Mouse (Mus musculus) brown adipose tissue, adult 24 weeks (tissue): ENCODE results near the gene Ccdc171. TPM values are rescaled to one million over a fixed set of nuclear protein-coding genes. Genes with fewer than 3 reads are reported as not detected.
"Not testable (repeated sequence)": the region's sequence is repeated elsewhere in the genome, so short reads cannot be mapped to it uniquely, and the experiment has no call there.

ENCODE experiments used
- H3K27ac ChIP-seq: fragments of 200-500 bp; replicated peaks from 2 replicates; pipeline ENCODE4 v1.5.1; 2012; ENCODE audit warnings: low read depth, mild to moderate bottlenecking, low read length
- H3K4me1 ChIP-seq: fragments of 200-500 bp; 2 replicates; pipeline ENCODE4 v1.6.1; 2012; ENCODE audit warnings: low read length, mixed read lengths; ENCODE audit not compliant: control insufficient read depth, insufficient read depth, insufficient read length
- H3K4me3 ChIP-seq: fragments of 200-500 bp; 2 replicates; pipeline ENCODE4 v1.5.1; 2012; ENCODE audit warnings: low read depth, mild to moderate bottlenecking, low read length, moderate library complexity; ENCODE audit not compliant: insufficient read depth
- polyA plus RNA-seq: library from polyadenylated mRNA; stranded (reverse); fragments of >200 nt; gene quantifications from 2 replicates; pipeline ENCODE4 v1.2.4, GENCODE M21; 2012; ENCODE audit not compliant: missing spikeins, insufficient read depth, insufficient read length

Ccdc171 gene
- polyA plus RNA-seq, 1 experiment = 1.6 TPM

GRCm38 (mm10) chr4:83658415-83658814 is 133.1 kb downstream of the Ccdc171 start:
- Histone ChIP-seq H3K4me1 (no peaks in the 10 kb centered on the region; the same call in 1 of the 2 replicates), H3K4me3 (no peak overlapping the region), H3K27ac (no peak overlapping the region)

DNA sequence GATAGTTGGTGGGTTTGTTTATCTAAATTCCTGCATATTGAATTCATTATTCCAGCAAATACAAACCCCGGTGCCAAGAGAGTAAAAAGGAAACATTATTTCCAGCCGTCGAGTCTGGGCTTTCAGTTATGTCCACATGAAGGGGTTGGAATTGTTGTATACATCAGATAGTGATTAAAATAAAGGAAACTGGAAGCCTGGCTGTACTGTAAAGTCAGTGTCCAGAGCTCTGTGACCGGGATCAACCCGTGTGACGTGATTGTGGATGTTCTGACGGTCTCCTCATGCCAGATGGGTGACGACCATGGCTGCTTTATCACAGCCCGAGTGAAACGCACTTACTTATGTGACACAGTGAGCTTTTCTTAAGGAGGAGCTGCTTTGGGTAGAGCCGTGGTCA is 134.1 kb downstream of the Ccdc171 start:
- Histone ChIP-seq H3K4me3 (no peak overlapping the region), H3K27ac (no peak overlapping the region), H3K4me1 (no peaks in the 10 kb centered on the region; the same call in 1 of the 2 replicates)

- Histone ChIP-seq H3K4me3 (no peak overlapping the region), H3K27ac (no peak overlapping the region), H3K4me1 (no peaks in the 10 kb centered on the region)
Observed at GRCm38 (mm10) chr4:83661519-83662271, 136.3 kb downstream of the Ccdc171 start.

- no peaks in the 10 kb centered on the region for H3K4me1 ChIP-seq
- no peak overlapping the region for H3K4me3 ChIP-seq
- no peak overlapping the region for H3K27ac ChIP-seq
Observed at GRCm38 (mm10) chr4:83662301-83662700, 137.0 kb downstream of the Ccdc171 start.

- no peak overlapping the region for H3K4me3 ChIP-seq
- H3K4me1 ChIP-seq = no peaks in the 10 kb centered on the region
Observed at GRCm38 (mm10) chr4:83669552-83669951, 144.2 kb downstream of the Ccdc171 start.

DNA sequence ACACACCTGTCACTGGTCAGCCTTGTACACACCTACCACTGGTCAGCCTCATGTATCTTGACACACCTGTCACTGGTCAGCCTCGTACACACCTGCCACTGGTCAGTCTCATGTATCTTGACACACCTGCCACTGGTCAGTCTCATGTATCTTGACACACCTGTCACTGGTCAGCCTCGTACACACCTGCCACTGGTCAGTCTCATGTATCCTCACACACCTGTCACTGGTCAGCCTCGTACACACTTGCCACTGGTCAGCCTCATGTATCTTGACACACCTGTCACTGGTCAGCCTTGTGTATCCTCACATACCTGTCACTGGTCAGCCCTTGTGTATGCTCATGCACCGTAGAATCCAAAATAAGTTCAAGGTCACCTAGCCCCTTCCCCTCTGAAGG is 150.0 kb downstream of the Ccdc171 start:
- H3K27ac ChIP-seq, H3K4me1 ChIP-seq, H3K4me3 ChIP-seq: not testable (repeated sequence)

More at GRCm38 (mm10) chr4:83669552-83669951, 144.2 kb downstream of the Ccdc171 start:
- H3K27ac ChIP-seq = no peak overlapping the region

DNA sequence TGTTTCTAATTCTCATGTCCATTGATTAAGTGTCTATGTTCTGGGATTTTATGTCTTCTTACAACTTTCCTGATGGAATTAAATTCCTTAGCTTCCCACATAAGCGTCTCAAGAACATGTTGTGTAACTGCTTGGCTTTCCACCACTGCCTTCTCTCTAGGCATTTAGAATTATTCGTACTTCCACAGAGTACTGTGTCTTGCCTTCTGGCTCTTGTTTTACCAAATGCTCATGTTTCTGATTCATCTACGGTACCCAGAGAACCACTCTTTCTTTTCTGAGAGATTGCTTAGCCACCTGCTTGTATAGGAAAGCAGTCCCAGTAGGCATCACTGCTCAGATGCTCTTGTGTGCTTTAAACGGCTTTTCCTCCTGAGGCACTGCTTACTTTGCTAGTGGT is 151.1 kb downstream of the Ccdc171 start:
- Histone ChIP-seq H3K4me3 (no peak overlapping the region), H3K4me1 (no peaks in the 10 kb centered on the region), H3K27ac (no peak overlapping the region)

- Histone ChIP-seq H3K4me1 (no peaks in the 10 kb centered on the region), H3K27ac (no peak overlapping the region), H3K4me3 (no peak overlapping the region)
Observed at GRCm38 (mm10) chr4:83681081-83681480, 155.7 kb downstream of the Ccdc171 start.

- no peak overlapping the region for H3K27ac ChIP-seq
- no peaks in the 10 kb centered on the region for H3K4me1 ChIP-seq
- no peak overlapping the region for H3K4me3 ChIP-seq
Observed at GRCm38 (mm10) chr4:83682866-83683265, 157.5 kb downstream of the Ccdc171 start.

DNA sequence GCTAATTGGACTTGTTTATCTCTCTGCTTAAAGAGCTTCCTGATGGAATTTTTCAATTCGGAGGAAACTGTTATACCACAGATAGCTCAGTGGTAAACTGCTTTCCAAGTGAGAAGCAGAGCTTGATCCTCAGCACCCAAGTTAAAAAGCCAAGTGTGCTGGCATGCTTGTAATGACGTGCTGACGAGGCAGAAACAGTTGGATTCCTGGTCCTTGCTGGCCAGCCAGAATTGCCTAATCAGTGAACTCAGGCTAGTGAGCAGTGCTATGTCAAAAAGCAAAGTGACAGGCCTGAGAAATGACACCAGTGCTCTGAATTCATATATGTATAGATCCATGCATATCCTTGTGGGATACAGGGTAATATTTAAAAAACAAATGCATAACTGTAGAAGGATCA is 174.8 kb downstream of the Ccdc171 start:
- Histone ChIP-seq H3K4me3 (no peak overlapping the region), H3K4me1 (no peaks in the 10 kb centered on the region), H3K27ac (no peak overlapping the region)

DNA sequence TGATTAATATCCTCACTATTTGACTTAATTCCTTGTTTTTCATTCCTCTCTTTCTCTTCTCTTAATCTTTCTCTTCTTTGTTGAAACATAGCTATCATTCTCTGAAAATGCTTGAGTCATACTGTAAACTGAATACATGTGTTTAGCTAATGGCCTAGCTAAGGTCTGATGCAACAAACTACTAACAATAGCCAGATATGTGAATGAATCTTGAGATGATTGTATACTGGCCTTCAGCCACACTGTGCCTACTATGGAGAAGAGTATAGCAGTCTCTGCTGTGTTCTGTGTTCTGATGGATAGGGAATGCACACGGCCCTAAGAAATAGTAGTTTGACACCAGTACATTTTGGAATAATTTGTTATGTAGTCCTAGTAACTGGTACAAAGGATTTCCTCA is 191.7 kb downstream of the Ccdc171 start:
- Histone ChIP-seq H3K4me3 (no peak overlapping the region), H3K27ac (no peak overlapping the region), H3K4me1 (no peaks in the 10 kb centered on the region)

- H3K27ac ChIP-seq = no peak overlapping the region
- no peaks in the 10 kb centered on the region for H3K4me1 ChIP-seq
- H3K4me3 ChIP-seq = no peak overlapping the region
Observed at GRCm38 (mm10) chr4:83719816-83720215, 194.5 kb downstream of the Ccdc171 start.

- H3K4me3 ChIP-seq = no peak overlapping the region
- no peaks in the 10 kb centered on the region for H3K4me1 ChIP-seq
- no peak overlapping the region for H3K27ac ChIP-seq
Observed at GRCm38 (mm10) chr4:83725136-83725535, 199.8 kb downstream of the Ccdc171 start.

- no peak overlapping the region for H3K27ac ChIP-seq
- no peak overlapping the region for H3K4me3 ChIP-seq
- H3K4me1 ChIP-seq = no peaks in the 10 kb centered on the region
Observed at GRCm38 (mm10) chr4:83739137-83739890, 214.0 kb downstream of the Ccdc171 start.

GRCm38 (mm10) chr4:83739891-83740277 is 214.5 kb downstream of the Ccdc171 start:
- no peak overlapping the region for H3K27ac ChIP-seq
- no peak overlapping the region for H3K4me3 ChIP-seq
- H3K4me1 ChIP-seq = no peaks in the 10 kb centered on the region
